Mouse (Mus musculus): ENCODE results near the gene Kcnk13. TPM values are rescaled to one million over a fixed set of nuclear protein-coding genes. Genes with fewer than 3 reads are reported as not detected.

The Kcnk13 gene
- polyA plus RNA-seq, 1 experiment from 2014 or later = 0.27 TPM

- Histone ChIP-seq H3K4me1 (replicated peaks) (no peaks in the 10 kb centered on the region), H3K9me3 (replicated peaks) (no peaks in the 10 kb centered on the region), H3K27ac (ENCODE audit: poor library complexity, severe bottlenecking) (no peak overlapping the region), H3K36me3 (no peaks in the 10 kb centered on the region), H3K27me3 (replicated peaks) (no peaks in the 10 kb centered on the region), H3K4me3 (no peak overlapping the region), H3K4me2 (no peak overlapping the region), H3K9ac (no peak overlapping the region)
- ATAC-seq (ENCODE audit: insufficient number of reproducible peaks, low FRiP score) = no peak
- 52% methylated on average over 7 of the region's 7 CpGs for WGBS
Measured at GRCm38 (mm10) chr12:100050552-100050951, 86.3 kb downstream of the Kcnk13 start.

GRCm38 (mm10) chr12:100053617-100054016 is 89.3 kb downstream of the Kcnk13 start:
- no peaks in the 10 kb centered on the region for H3K9me3 ChIP-seq (replicated peaks)
- no peak overlapping the region for H3K27ac ChIP-seq (ENCODE audit: poor library complexity, severe bottlenecking)
- ATAC-seq (ENCODE audit: insufficient number of reproducible peaks, low FRiP score) = no peak
- no peak overlapping the region for H3K4me3 ChIP-seq
- H3K36me3 ChIP-seq = no peaks in the 10 kb centered on the region
- no peaks in the 10 kb centered on the region for H3K27me3 ChIP-seq (replicated peaks)
- 65% methylated on average over 5 of the region's 5 CpGs for WGBS
- H3K4me1 ChIP-seq (replicated peaks) = no peaks in the 10 kb centered on the region
- no peak overlapping the region for H3K4me2 ChIP-seq
- H3K9ac ChIP-seq = no peak overlapping the region

GRCm38 (mm10) chr12:100061071-100061470 is 96.8 kb downstream of the Kcnk13 start:
- H3K4me3 ChIP-seq = no peak overlapping the region
- H3K9me3 ChIP-seq (replicated peaks) = no peaks in the 10 kb centered on the region
- WGBS = 83% methylated on average over 10 of the region's 10 CpGs
- no peaks in the 10 kb centered on the region for H3K4me1 ChIP-seq (replicated peaks)
- ATAC-seq (ENCODE audit: insufficient number of reproducible peaks, low FRiP score) = no peak
- no peak overlapping the region for H3K27ac ChIP-seq (ENCODE audit: poor library complexity, severe bottlenecking)
- no peaks in the 10 kb centered on the region for H3K36me3 ChIP-seq
- no peak overlapping the region for H3K9ac ChIP-seq
- no peak overlapping the region for H3K4me2 ChIP-seq
- H3K27me3 ChIP-seq (replicated peaks) = no peaks in the 10 kb centered on the region

- Histone ChIP-seq H3K9me3 (replicated peaks) (no peaks in the 10 kb centered on the region), H3K27me3 (replicated peaks) (no peaks in the 10 kb centered on the region), H3K4me3 (no peak overlapping the region), H3K4me1 (replicated peaks) (no peaks in the 10 kb centered on the region), H3K36me3 (no peaks in the 10 kb centered on the region), H3K4me2 (no peak overlapping the region), H3K27ac (ENCODE audit: poor library complexity, severe bottlenecking) (no peak overlapping the region), H3K9ac (no peak overlapping the region)
- no peak for ATAC-seq (ENCODE audit: insufficient number of reproducible peaks, low FRiP score)
Measured at GRCm38 (mm10) chr12:100061826-100062225, 97.5 kb downstream of the Kcnk13 start.

GRCm38 (mm10) chr12:100062584-100062983 is 98.3 kb downstream of the Kcnk13 start:
- H3K4me3 ChIP-seq = no peak overlapping the region
- ATAC-seq (ENCODE audit: insufficient number of reproducible peaks, low FRiP score) = no peak
- no peak overlapping the region for H3K4me2 ChIP-seq
- H3K27ac ChIP-seq (ENCODE audit: poor library complexity, severe bottlenecking) = no peak overlapping the region
- no peak overlapping the region for H3K9ac ChIP-seq
- no peaks in the 10 kb centered on the region for H3K27me3 ChIP-seq (replicated peaks)
- H3K9me3 ChIP-seq (replicated peaks) = no peaks in the 10 kb centered on the region
- WGBS = 68% methylated on average over 3 of the region's 3 CpGs
- H3K4me1 ChIP-seq (replicated peaks) = no peaks in the 10 kb centered on the region
- H3K36me3 ChIP-seq = no peaks in the 10 kb centered on the region

GRCm38 (mm10) chr12:100065109-100065508 is 100.8 kb downstream of the Kcnk13 start:
- H3K36me3 ChIP-seq = no peaks in the 10 kb centered on the region
- H3K9ac ChIP-seq = no peak overlapping the region
- H3K4me3 ChIP-seq = no peak overlapping the region
- 57% methylated on average over 3 of the region's 3 CpGs for WGBS
- no peak for ATAC-seq (ENCODE audit: insufficient number of reproducible peaks, low FRiP score)
- no peak overlapping the region for H3K4me2 ChIP-seq
- H3K27ac ChIP-seq (ENCODE audit: poor library complexity, severe bottlenecking) = no peak overlapping the region
- no peaks in the 10 kb centered on the region for H3K4me1 ChIP-seq (replicated peaks)
- no peaks in the 10 kb centered on the region for H3K27me3 ChIP-seq (replicated peaks)
- no peaks in the 10 kb centered on the region for H3K9me3 ChIP-seq (replicated peaks)

- Histone ChIP-seq H3K9ac (no peak overlapping the region), H3K4me3 (no peak overlapping the region), H3K27me3 (replicated peaks) (no peaks in the 10 kb centered on the region), H3K9me3 (replicated peaks) (no peaks in the 10 kb centered on the region), H3K4me1 (replicated peaks) (no peaks in the 10 kb centered on the region), H3K27ac (ENCODE audit: poor library complexity, severe bottlenecking) (no peak overlapping the region), H3K36me3 (no peaks in the 10 kb centered on the region), H3K4me2 (no peak overlapping the region)
- WGBS = 88% methylated on average over 5 of the region's 5 CpGs
- no peak for ATAC-seq (ENCODE audit: insufficient number of reproducible peaks, low FRiP score)
Measured at GRCm38 (mm10) chr12:100067477-100067876, 103.2 kb downstream of the Kcnk13 start.

- Histone ChIP-seq H3K36me3 (no peaks in the 10 kb centered on the region), H3K4me2 (no peak overlapping the region), H3K9ac (no peak overlapping the region), H3K27me3 (replicated peaks) (no peaks in the 10 kb centered on the region), H3K27ac (ENCODE audit: poor library complexity, severe bottlenecking) (no peak overlapping the region), H3K4me1 (replicated peaks) (peaks cover 4% of the 10 kb centered on the region), H3K9me3 (replicated peaks) (0 out of 2 replicates have a peak, but pooled peaks cover under 1% of the 10 kb centered on the region), H3K4me3 (no peak overlapping the region)
- whole genome bisulfite sequencing = 39% methylated on average over 4 of the region's 4 CpGs
- 0 out of 2 replicates have a peak, but pooled peaks have one; percentile 22 for ATAC-seq (ENCODE audit: insufficient number of reproducible peaks, low FRiP score)
Measured at GRCm38 (mm10) chr12:100073201-100073672, 108.9 kb downstream of the Kcnk13 start.

GRCm38 (mm10) chr12:100075715-100076114 is 111.4 kb downstream of the Kcnk13 start:
- WGBS = 81% methylated on average over 4 of the region's 4 CpGs
- H3K4me3 ChIP-seq = no peak overlapping the region
- no peak overlapping the region for H3K9ac ChIP-seq
- no peaks in the 10 kb centered on the region for H3K27me3 ChIP-seq (replicated peaks)
- no peak for ATAC-seq (ENCODE audit: insufficient number of reproducible peaks, low FRiP score)
- H3K4me2 ChIP-seq = no peak overlapping the region
- 0 out of 2 replicates have a peak, but pooled peaks cover 2% of the 10 kb centered on the region for H3K9me3 ChIP-seq (replicated peaks)
- no peaks in the 10 kb centered on the region for H3K36me3 ChIP-seq
- no peak overlapping the region for H3K27ac ChIP-seq (ENCODE audit: poor library complexity, severe bottlenecking)
- H3K4me1 ChIP-seq (replicated peaks) = peaks cover 4% of the 10 kb centered on the region

GRCm38 (mm10) chr12:100079636-100080286 is 115.5 kb downstream of the Kcnk13 start:
- Histone ChIP-seq H3K4me3 (no peak overlapping the region), H3K4me2 (no peak overlapping the region), H3K36me3 (no peaks in the 10 kb centered on the region), H3K9ac (no peak overlapping the region), H3K27me3 (replicated peaks) (no peaks in the 10 kb centered on the region), H3K4me1 (replicated peaks) (peaks cover 10% of the 10 kb centered on the region), H3K27ac (ENCODE audit: poor library complexity, severe bottlenecking) (no peak overlapping the region), H3K9me3 (replicated peaks) (0 out of 2 replicates have a peak, but pooled peaks cover 6% of the 10 kb centered on the region)
- 53% methylated on average over 8 of the region's 8 CpGs for WGBS
- ATAC-seq (ENCODE audit: insufficient number of reproducible peaks, low FRiP score) = no peak

- Histone ChIP-seq H3K36me3 (no peaks in the 10 kb centered on the region), H3K4me1 (replicated peaks) (peaks cover 10% of the 10 kb centered on the region), H3K27me3 (replicated peaks) (no peaks in the 10 kb centered on the region), H3K27ac (ENCODE audit: poor library complexity, severe bottlenecking) (no peak overlapping the region), H3K9ac (no peak overlapping the region), H3K9me3 (replicated peaks) (no peaks in the 10 kb centered on the region), H3K4me2 (no peak overlapping the region), H3K4me3 (no peak overlapping the region)
- no peak for ATAC-seq (ENCODE audit: insufficient number of reproducible peaks, low FRiP score)
- 71% methylated on average over 3 of the region's 3 CpGs for WGBS
Measured at GRCm38 (mm10) chr12:100088026-100088425, 123.7 kb downstream of the Kcnk13 start.

- 70% methylated on average over 5 of the region's 5 CpGs for WGBS
- Histone ChIP-seq H3K4me1 (replicated peaks) (peaks cover 4% of the 10 kb centered on the region), H3K27ac (ENCODE audit: poor library complexity, severe bottlenecking) (no peak overlapping the region), H3K9ac (no peak overlapping the region), H3K27me3 (replicated peaks) (no peaks in the 10 kb centered on the region), H3K9me3 (replicated peaks) (no peaks in the 10 kb centered on the region), H3K4me2 (no peak overlapping the region), H3K4me3 (no peak overlapping the region), H3K36me3 (no peaks in the 10 kb centered on the region)
- ATAC-seq (ENCODE audit: insufficient number of reproducible peaks, low FRiP score) = no peak
Measured at GRCm38 (mm10) chr12:100089265-100089664, 125.0 kb downstream of the Kcnk13 start.

All from heart, embryonic 12.5 days (tissue).